Mouse (Mus musculus) kidney, postnatal 4 days (tissue): ENCODE measurements around the gene H2-DMb2.

Source experiments
- DNase-seq, 2 experiments: peaks; one replicate each; pipeline ENCODE4 v3.0.0; 2021; ENCODE audit warnings: mixed read lengths in 2 of 2

H2-DMb2 gene

DNA sequence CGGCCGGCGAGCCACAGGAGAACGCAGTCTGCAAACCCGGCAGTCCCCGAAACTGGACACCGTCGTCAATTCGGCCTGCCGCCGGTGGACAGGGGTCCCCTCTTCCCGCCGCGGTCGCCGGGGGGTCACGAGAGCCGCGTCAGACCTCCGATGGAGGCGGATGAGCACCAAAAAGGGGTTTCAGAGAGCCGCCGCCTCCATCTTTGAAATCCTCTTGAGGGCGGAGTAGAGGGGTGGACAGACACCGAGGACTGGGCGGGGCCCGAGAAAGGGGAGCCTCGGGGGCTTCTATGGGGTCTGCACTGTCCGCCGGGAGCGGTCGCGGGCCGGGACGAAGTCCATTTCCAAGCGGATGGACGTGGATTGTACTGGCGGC, 24.2 kb upstream of the H2-DMb2 start:
- DNase-seq: no peak

DNA sequence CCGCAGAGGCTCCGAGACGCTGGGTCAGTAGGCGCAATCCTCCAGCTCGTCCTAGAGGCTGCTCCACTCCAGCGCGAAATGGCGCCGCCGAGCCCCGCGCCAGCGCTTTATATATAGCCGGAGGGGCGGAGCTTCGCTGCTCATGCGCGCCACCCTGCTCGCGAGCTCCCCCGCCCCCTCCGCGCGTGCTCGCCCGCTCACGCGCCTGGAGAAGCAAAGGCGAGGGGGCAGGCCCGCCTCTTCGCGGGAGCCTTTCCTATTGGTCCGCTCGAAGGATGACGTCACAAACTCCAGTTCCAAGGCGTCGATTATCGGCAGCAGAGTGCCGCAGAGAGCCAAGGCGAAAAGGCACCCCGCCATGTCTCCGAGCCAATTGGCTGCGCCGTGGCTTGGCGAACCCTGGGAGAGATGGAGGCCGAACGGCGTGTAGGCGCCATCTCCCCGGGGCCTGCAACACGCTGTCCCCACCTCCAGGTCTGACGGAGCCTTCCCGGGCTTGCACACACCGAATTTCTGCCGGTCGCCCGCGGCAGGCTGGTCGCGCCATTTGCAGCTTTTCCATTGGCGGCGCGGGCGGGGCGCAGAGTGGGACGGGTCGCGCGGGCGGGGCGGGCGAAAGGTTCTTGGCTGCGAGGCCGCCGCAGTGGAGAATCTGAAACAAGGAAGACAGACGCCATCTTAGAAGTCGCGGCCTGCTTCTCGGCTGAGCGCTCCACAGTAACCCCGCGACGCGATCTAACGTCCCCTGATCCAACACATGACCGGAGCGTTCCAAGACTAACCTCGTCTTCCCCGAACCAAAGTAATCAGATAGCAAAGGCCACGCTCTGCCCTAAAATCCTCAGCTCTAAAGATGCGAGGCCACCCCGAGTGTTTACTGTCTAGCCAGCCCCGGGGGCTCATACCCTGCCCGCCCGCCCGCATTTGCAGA, 23.6 kb upstream of the H2-DMb2 start, which contains the start of gene H2-DMa:
Gene H2-DMa, plus strand, starts transcription at position 293 of the 931 bp plus-strand sequence.
- DNase-seq: peak; percentile 98 to 99

DNA sequence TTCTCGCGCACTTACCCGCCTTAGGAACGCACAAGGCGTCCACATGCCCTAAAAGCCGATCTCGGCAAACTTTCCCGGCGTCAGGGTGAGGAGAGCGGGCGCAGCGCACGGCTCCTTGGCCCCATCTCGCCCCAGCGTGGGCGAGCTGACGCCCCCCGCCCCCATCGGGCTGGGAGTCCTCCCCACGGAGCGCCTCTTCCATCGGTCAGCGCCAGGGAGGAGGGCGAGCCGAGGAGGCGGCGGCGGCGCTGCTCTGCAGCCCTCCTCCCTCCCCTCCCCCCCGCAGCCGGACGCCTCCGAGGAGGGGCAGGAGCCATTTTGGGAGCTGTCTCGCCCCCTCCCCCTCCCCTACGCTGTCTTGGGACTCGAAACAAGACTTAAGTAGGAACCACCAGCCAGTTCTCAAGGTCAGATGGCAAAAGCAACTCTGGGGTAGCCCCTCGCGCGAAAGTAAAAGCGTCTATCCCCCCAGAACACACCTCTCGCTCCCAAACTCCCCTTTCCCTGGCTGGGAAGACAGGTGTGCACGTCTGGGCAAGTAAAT, 22.9 kb upstream of the H2-DMb2 start:
- DNase-seq: peak; percentile 94 to 96

DNA sequence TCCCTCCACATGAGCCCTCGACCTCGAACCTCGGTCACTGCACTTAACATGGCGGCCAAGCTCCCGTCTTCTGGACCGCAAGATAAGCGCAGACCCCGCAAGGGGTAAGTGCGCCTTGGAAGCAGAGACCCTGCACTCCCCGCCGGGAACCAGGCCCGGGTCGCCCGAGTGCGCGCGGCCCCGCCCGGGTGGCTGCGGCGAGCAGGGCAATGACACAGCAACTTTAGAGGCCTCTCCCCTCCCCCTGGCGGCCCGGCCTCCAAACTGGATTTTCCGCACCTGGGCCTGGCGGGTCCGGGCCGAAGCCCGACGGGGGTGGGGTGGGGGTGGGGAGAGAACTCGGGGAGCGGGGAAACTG, 22.3 kb upstream of the H2-DMb2 start:
- peak; percentile 89 to 94 for DNase-seq

DNA sequence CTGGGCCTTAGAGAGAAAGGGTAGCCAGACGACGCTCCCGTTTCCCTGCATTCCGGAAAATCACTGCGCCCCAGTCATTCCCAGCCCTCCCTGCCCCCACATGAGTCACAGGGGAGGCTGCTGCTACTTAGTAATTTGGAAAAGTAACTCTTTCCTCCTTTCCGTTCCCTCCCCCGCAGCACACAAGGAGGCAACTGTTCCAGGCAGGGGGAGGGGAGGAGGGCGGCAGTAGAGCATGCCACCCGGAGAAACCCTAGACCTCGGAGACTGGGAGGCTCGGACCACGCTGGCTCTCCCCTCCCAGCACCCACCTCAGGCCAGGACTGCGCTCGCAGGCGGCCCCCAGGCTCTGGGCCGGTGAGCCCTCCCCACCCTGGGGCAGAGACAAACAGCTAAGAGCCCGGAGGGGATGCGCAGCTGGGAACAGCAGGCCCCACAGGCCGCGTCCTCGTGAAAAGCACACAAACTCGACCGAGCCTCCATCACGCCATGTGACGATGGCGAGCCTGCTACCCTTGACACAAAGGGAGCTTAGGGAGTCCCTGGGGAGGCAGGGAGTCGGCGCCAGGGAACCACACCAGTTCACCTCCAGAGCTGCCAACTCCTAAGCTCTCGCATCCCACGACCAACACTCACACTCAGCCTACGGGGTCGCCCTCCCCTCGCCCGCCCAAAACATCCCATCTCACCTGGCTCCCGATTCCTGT, 21.8 kb upstream of the H2-DMb2 start:
- peak; percentile 91 to 95 for DNase-seq

DNA sequence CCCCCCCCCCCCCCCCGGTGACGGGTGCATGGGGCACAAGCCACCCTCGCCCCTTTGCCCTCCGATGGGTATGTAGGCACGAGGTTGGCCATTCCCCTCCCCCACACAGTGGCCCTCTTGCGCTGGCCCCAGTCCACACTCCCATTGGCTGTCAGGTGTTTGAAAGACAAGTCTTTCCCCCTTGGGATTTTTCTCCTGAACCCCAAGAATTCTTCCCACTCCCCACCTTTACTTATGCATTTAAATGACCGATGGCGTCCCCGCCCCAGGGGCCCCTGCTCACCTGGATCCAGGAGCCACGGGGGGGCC, 21.3 kb upstream of the H2-DMb2 start:
- peak; percentile 76 to 86 for DNase-seq

DNA sequence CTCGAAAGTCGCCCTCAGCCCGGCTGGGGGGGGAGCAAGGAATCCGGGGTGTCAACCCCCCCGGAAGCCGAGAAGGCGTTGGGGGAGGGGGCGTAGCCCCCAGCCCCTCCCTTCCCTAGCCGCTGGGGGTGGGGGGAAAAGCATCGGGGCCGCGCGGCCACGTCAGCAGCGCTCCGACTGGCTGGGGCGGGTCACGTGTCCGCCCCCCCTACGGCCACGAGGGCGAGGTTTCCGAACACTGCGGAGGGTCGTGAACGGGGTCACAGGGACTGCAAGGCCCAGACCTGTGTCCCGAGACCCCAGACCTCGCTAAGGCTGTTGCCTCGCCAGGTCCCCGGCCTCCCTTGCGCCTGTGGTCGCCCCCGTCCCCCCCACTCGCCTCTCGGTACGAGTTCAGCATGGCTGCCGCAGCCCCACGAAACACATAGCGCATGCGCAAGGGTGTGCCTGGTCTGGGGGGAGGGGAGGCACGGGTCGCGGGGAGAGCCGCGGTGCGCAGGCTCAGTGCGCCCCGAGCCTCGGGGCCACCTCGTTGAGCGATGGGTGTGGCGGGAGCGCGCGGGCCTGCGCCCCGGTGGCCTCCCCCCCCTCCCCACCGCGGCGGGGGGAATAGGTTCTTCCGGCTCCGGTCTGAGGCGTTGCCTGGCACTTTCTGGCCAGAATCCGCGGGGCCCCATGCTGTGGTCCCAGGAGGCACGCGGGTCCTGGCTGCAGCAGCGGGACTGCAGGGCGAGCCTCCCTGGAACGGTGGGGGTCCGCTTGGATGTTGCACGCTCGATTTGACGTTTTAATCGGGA, 20.7 kb upstream of the H2-DMb2 start, which contains the start of gene Brd2:
Gene Brd2, minus strand, starts transcription at position 447 of the 797 bp plus-strand sequence.
- peak; percentile 97 to 98 for DNase-seq

DNA sequence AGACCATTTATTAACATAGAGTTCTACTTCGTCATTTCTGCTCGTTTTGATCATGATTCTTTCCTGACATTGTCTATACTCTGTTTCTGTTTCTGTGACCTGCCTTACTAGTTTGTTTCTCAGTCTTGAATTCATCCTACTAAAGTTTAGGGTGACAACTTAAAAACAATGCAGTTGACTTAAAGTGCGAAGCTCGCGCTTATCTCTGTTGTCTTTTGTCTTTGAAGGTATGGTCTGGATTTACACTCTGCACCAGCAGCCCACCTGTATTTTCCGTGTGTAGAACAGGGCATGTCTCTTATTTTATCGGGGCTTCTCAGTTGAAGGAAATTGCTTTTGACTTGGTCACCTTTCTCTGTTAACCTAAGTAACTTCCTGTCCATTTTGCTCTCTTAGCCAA, 20.0 kb upstream of the H2-DMb2 start:
- no peak for DNase-seq

DNA sequence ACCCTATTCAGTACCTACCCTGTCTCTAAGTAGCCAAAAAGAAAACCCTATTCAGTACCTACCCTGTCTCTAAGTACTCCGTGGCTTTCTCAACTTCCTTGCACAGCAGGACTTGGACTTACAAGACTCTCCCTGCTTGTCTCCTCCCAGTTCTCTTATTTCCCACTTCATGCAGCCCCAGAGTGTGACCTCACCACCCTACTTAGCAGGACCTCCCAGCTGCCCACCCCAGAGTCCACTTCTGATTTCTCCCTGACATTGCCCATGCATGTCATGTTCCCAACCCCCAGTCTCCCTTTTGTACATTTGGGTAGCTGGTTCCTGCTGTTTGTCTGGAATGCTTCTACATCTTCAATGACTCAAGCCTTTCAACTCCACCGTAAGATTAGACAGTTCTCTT, 19.6 kb upstream of the H2-DMb2 start:
- peak in 1 of 2 experiments; percentile 58 for DNase-seq

DNA sequence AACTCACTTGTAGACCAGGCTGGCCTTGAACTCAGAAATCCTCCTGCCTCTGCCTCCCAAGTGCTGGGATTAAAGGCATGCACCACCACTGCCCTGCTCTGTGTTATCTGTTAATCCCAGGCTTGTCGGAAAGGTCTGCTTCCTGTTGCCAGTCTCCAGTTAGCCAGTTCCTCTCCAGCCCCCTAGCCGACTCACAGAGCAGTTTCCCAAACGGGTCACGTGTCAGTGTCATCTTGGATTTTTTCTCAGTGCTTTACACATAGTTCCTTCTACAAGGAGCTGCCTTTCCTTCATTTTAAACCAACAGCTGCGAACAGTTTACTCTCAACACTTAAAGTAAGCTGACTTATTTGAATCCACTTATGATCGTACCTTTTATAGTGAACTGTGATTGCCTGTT, 18.5 kb upstream of the H2-DMb2 start:
- no peak for DNase-seq

DNA sequence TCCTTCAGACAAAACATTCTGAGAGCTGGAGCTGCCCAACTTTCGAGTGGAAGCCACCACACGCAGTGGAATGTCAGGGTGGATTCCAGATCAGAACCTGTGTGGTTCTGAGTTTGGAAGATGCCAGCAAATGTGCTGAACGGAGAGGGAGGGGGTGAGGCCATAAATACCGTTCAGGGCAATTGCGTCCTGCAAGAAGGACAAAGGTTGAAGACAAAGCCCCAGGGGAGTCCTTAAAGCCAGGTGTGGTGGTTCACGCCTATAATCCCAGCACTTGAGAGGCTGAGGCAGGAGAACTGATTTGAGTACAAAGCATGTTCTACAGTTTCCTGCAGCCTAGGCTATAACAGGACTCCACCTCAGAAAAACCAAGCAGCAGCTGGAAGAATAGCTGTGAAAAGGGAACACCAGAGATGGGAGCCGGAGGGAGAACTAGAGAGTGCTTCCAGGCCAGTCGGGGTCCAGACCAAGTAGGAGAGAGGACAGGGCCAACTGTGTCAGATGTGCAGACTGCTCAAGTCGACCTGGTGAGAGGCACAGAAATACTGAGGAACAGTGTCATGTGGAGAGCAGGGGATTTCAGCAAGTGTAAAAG, 16.2 kb upstream of the H2-DMb2 start:
- DNase-seq: no peak

DNA sequence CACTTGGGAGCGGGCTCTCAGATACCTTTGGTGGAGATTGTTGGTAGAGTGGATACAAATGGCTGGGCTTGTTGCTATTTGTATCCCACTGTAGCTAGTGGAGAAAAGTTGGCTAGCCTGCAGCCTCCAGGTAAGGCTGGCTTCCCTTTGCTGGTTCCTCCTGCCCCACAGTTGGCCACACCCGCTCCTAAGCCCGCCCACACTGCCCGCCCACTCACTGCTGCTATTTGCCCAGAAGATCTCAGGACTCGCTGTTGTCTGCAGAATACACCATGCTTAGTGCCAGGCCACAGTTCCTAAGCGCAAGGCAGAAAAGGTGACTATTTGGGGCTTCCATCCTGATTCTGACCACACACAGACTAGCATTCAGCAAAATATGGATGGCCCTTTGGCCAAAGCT, 15.6 kb upstream of the H2-DMb2 start:
- peak; percentile 75 to 83 for DNase-seq

DNA sequence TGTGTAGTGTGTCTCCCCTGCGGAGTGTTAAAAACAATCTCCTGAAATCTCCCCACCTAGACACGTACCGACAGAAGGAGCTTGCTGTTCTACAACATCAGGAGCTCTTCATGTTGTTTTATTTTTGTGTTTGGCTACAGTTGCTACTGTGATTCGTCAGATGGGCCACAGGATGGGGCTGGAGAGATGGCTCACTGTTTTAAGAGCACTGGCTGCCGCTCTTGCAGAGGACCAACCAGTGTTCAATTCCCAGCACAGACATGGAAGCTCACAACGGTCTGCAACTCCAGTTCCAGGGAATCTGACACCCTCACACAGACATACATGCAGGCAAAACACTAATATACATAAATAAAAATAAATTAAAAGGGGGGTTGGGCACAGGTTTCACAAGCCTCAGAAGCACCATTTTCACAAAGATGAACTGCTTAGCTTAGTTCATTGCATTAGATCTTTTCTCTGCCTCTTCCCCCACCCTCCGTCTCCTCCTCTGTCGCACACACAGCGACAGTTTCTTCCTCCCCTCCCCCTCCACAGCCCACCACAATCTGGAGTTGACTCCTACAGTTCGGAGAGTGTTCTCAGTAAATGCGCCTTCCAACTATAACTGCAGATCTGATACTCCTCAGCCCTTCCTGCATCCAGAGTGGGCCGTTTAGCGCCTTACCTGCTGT, 14.7 kb upstream of the H2-DMb2 start:
- no peak for DNase-seq

DNA sequence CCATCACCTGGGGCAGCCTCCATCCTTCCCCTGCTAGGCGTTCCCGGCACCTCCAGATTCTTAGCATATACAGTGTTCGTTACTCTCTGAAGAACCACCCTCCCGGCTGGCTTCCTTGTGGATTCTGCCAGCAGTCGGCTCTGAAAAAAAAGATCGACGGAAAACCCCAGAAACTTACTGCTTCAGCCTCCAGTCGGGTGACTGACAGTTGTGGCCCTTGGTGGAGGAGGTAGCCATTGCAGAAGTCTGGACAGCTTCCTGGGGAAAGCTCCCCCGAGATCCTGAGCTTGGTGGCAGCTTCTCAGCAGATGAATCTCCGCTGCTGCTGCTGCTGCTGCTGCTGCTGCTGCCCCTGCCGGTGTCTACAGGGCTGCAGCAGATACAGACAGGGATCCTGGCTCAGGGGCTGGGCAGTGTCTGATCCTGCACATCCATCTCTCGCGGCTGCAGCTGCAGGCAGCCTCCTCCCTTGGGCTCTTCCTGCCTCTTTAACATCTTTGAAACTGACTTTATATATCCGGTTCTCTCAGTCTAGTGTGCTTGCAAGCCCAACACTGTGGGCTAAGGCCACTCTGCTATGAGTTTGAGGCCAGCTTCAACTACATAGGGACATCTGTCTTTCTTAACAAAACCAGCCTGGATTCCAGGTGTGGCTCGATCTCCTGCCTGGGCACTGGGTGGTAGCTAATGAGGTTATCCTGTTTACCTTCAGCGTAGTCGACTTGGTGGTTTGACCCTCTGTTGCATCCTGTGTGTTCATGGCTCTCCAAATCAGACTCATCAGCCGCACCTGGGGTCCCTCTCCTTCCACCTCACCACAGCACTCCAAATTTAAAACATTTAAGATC, 13.9 kb upstream of the H2-DMb2 start:
- no peak for DNase-seq

DNA sequence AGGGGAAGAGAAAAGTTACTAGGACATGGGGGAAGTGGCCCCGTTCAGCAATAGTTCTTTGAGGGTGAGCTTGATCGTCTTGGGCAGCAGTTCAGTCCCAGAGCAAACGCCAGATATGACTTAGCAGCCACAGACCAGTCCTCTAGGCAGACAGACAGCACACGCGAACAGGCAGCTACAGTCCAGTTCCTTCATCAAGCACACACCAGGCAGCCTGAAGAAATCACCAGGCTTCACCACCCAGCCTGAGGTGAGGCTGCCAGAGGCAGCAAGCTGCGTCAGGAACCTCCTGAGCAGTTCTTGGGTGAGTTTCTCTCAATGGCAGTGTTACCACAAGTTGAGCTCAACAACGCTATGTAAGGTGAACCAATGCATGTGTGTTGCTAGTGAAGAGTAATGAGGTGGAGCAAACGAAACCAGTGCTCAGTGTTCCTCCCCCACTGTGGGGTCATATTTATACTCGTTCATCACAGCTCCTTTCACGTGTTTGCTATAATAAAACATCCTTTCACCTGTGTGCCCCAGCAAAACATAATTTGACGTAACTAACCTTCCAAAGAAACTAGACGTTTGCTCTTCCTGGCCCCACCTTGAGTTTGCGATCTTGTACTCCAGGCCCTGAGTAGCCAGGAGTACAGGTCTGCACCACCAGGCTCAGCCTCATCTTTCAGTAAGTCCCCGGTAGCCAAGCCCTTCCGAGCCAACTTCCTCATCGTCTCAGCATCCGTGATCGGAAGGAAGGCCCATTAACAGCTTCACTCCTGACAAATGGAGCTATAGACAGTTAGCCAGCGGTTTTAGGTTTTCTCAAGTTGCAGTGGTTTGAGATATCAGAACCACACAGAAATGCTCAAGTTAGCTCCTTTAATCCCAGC, 12.8 kb upstream of the H2-DMb2 start:
- DNase-seq: no peak

DNA sequence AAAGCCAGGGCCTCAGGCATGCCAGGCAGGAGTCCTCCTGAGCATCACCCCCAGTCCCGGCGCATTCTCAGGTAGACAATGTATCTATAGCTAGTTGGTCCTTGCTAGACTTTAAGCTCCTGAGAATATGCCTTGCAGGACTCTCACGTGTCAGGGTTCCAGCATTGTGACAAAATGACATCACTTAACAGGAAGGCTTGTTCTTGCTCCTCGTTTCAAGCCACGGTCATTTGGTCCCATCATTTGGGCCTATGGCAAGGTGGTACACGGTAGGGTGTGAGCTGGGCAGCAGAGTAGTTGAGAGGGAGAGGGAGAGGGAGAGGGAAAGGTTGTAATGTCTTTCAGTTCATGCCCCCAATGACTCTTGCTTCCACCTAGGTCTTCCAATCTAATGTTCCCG, 11.2 kb upstream of the H2-DMb2 start:
- no peak for DNase-seq

DNA sequence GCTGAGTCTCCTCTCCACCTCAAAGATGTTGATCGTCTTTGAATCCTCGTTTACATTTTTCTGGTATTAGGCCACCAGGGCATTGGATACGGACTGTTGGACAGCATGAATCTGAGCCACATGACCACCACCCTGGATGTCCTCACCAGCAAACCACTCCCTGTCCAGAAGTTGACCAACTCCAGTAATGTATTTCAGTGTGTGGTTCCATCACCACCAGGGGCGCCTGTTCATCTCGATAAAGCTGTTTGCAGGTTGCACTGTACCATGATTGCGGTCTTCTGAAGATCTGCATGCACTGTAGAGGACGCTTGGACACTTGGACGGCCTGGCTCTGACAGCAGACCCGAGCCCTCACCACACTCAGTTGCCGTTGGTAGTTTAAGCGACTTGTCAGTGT, 9.8 kb upstream of the H2-DMb2 start:
- peak; percentile 57 to 75 for DNase-seq

DNA sequence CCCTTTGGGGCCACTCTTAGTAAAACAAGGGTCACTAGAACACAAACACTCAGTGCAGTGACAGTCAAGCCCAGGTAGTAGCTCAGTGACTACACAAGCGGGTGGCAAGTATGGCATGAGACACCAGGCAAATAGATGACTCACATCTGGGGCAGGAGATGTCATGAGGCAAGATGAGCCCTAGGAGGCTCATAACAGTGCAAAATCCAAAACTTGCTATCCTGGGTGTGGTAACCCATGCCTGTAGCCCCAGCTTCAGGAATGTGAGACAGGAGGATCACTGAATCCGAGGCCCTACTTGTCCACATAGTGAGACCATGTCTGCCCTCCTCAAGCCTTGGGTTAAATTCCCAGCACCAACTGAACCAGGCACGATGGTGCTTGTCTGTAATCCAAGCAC, 8.7 kb upstream of the H2-DMb2 start:
- DNase-seq: no peak

DNA sequence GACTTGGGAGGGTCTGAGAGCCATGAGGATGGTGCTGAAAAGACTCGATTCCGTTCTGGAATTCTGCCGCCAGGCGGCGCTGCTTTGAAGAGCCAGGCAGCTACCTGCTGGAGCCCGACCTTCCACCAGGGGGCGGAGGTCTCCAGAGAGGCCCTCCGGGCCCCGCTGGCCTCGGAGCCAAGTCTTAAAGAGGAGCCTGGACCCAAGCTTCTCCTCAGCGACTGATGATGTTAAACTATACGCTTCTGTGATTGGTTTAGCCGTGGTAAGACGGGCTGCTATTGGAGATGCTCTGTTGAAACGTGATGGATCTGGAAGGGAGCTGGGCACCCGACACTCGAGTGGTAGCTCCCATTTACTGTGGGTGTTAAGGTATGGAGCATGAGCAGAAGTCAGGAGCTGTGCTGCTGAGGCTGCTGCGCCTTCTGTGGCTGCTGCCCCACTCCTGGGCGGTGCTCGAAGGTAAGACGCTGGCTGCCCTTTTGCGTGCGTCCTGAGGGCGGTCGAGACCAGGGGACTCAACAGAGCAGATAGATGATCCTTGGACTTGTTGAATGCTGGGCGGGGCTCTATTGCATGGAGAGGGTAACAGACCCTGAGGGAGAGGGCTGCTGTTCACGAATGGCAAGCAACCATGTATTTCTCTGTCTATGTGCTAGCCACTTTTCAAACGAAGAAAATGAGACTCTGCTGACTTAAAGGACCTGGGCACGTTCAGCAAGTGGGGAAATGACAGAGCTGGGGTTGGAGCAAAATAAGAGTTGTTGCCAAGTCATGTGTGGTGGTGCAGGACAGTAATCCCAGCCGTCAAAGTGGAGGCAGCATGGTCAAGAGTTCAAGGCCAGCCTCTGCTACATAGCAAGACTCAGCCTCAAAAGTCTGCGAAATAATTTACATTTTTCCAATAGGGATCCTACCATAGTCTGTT, 7.5 kb upstream of the H2-DMb2 start:
- peak; percentile 99 to 100 for DNase-seq
